Mouse (Mus musculus): ENCODE results near the gene Lsm11.

Gene Lsm11

DNA sequence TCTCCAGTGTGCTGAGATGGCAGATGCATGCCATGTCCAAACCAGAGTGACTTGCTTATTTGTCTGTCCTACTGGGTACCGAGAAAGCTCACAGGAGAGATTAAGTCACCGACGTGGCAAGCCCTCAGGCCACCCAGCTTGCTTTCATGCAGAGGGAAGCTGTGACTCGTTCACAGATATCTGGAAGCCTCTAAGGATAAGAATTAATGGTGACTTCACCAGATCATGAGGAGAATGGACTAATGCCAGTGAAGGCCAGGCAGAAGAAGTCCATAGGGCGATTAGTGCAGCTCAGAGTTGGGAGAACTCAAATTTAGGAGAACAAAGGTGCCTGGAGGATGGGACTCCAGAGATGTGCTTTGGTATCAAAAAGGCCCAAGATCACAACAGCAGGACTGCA lies 17.3 kb downstream of the Lsm11 start:
- DNase-seq (ENCODE audit: low spot score in 2 of 2), result no peak

DNA sequence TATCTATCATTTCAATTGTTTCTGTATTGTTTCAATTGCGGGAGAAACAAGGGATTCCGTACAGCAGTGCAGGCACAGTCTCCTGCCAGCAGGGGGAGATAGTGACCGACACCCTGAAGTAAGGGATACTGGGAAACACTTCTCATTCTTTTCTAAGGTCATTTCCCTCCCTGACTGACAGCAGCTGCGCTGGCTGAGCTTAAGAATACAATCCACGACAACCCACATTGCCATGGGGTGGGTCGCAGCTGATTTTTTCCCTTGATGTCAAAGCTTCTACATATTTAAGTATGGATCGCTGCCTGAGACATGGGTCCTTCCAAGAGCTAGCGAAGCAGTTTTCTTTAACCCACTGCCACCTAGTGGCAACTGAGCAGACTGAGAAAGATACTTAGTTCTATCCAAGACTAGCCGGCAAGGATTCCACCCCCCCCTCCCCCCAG lies 18.1 kb downstream of the Lsm11 start:
- DNase-seq (ENCODE audit: low spot score in 2 of 2), result peak; percentile 42 to 63

DNA sequence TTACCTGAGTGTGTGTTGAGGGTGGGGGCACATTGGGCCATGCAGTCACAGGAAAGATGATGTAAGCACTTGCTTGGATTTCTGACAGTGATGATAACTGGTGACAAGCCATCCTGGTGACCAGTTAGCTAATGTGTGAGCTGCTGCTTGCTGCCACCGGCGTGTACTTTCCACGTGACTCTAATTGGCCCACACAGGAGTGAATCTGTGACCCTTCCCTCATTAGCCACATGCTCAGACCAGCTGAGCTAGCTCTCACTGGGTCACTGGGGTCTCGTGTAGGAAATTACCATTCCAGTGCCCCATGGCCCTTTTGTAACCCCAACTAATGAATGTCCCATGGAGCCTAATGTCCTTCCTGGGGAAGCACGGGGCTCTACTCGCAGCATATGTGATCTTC lies 19.3 kb downstream of the Lsm11 start:
- DNase-seq (ENCODE audit: low spot score in 2 of 2), result no peak

DNA sequence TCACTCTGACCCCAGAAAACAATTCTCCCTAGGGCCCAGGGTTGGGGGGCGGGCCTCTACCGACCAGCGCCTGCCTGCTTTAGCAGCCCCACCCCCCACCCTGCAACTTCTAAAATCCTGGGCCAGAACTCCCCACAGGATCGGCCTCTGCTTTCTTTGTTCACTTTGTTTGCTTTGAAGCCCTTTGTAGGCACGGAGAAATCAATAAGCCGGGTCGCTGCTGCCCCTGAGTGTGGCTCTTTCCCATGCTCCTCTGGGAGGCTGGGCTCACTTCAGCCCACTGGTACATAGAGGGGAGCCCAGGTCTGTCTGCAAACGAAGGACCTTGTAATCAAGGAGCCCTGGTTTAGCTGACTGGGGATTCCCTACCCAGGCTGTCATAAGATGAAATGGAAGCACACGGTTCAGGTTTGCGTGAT lies 23.2 kb downstream of the Lsm11 start:
- no peak for DNase-seq (ENCODE audit: low spot score in 2 of 2)

DNA sequence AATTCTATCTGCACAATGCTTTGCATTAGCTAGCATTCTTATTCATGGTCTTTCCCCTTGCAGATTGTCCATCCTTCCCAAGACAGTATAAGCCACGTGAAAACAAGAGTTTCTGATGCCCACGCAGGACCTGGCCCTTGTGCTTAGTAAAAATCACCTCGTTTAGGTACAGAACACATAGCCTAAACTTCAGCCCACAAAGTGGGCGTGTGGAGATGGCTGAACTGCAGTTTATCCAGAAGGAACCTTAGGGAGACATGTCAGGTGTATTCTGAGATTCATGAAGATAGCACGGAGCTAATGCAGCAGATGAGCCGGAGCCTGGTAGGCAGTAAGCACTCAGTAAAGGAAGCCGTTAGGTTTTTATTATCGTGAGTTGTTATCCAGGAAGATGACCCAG lies 23.7 kb downstream of the Lsm11 start:
- no peak for DNase-seq (ENCODE audit: low spot score in 2 of 2)

DNA sequence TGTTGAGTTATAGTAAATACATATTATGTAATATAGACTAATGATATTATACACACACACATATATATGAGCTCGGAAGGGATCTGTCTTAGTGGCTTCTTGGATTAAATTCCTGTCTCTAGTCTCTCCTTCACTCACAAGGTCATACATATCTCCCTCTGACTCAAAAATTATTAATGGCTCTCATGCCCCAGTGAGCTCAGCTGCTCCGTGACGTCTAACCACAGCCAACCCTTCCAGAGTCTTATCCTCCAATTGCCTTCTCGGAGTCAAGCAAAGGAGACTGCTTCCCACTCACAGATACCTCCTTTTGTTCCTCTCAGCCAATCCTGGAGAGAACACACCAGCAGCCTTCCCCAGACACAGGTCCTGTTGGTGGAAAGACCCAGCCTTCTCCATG lies 25.9 kb downstream of the Lsm11 start:
- no peak for DNase-seq (ENCODE audit: low spot score in 2 of 2)

DNA sequence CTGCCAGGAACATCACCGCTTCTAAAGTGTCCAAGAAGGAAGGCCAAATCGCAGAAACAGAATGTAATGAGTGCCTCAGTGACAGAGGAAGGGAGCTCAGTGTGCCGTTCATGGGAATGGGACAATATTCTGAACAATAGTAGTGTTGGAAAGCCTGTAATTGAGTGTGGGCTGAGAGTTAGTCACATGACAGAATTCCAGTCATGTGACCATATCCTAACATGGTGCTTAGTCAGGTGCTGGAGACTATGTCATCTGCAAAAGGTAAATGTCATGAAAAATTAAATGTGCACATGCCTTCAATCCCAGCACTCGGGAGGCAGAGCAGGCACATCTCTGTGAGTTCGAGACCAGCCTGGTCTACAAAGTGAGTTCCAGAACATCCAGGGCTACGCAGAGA lies 26.7 kb downstream of the Lsm11 start:
- DNase-seq (ENCODE audit: low spot score in 2 of 2), result no peak

DNA sequence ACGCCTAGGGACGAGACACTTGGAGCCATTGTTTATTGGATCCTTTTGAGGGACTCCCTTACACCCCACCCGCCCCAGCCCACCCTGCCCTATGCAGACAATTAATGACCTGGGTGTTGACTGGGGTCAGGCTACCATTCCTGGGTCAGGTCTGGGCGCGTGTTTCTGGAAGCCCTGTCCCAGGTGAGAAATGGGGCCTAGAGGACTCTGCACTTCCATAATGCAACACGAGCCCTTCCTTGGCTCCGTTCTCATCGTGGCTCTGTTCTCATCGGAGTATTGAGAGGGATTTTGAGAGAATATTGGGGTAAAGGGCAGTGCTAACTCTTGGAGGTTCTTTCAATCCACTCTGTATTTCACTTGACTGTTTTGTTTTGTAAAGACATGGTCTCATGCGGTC lies 28.5 kb downstream of the Lsm11 start:
- DNase-seq (ENCODE audit: low spot score in 2 of 2), result no peak

DNA sequence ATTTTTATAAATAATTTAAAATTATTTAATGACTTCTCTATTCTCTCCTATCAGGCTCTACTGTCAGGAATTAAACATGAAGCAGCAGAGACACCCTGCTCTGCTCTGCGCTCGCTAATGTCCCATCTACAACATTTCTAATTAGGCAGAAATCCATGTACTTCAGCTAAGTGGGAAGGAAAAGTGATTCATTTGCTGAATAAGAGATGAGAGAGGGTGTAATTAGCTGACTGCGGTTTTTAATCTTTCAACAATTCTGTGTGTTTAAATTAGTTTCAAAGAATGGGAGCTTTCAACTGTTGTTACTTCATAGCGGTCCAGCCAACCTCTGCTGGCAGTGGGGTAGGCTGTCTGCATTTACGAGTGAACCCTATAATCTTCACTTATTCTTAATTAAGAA lies 34.0 kb downstream of the Lsm11 start:
- DNase-seq (ENCODE audit: low spot score in 2 of 2), result no peak

DNA sequence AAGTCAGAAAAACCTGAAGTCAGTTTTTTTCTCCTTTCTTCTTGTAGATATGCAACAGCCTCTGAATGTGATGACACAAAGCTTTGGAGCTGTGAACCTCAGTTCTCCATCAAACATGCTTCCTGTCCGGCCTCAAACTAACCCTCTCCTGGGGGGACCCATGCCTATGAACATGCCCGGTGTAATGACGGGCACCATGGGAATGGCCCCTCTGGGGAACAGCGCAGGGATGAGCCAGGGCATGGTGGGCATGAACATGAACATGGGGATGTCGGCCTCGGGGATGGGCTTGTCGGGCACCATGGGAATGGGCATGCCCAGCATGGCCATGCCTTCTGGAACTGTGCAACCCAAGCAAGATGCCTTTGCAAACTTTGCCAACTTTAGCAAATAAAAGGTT lies 35.8 kb downstream of the Lsm11 start:
- DNase-seq (ENCODE audit: low spot score in 2 of 2), result no peak

DNA sequence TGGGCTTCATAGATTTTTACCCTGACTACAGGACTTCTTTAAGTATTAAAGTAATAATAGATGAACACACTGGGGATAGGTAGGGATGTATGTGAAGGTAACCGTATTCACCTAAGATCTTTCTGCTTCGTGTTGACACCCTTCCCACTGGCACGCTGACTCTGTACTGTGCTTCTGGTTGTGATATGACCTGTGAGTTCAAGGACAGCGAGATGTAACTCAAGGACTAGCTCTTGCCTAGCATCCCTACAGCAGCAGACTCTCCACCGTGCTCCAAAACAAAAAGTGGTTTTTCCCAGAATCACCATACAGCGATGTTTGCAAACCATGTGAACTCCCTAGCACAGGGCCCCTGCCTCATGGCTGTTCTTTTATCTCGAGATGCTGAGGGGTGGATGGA lies 36.7 kb downstream of the Lsm11 start:
- no peak for DNase-seq (ENCODE audit: low spot score in 2 of 2)

DNA sequence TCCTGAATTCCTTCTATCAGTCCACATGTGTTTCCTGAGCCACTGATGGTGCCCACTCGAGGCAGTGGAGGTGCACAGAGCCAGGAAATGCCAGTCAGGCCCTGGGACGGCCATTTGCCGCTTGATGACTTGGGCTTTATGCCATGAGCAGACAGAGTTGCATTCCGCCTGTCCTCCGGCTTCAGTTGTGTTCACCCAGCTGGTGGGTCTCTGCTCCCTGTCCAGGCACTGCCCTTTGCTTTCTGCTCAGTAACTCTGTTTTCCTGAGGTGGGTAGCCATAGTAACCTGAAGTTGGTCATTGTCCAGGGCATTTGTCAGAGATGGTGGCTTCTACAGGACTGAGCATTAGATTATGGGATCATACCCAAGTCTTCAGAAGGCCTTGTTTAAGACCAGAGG lies 37.4 kb downstream of the Lsm11 start:
- DNase-seq (ENCODE audit: low spot score in 2 of 2), result no peak

DNA sequence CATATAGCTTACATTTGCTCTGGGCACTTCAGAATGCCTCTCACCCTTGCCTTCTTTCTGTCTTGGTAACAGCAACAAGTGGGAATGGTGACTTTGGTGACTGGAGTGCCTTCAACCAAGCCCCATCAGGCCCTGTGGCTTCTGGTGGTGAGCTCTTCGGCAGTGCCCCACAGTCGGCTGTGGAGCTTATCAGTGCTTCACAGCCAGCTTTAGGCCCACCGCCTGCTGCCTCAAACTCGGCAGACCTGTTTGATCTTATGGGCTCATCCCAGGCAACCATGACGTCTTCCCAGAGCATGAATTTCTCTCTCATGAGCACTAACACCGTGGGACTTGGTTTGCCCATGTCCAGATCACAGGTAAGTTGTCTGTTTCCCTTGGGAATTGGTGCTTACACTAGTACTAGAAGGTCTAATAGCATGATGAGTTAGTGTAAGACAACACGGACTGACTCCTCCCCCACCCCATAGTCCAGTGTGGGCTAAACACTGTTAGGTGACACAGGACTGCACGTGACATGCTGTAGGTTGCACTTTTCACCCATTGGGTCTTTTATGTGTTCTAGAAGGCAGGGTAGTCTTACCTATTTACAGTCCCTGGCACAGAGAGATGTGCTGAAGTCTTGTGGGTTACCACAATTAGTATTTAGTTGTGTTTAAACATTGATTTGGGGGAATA lies 38.5 kb downstream of the Lsm11 start:
- no peak for DNase-seq (ENCODE audit: low spot score in 2 of 2)

DNA sequence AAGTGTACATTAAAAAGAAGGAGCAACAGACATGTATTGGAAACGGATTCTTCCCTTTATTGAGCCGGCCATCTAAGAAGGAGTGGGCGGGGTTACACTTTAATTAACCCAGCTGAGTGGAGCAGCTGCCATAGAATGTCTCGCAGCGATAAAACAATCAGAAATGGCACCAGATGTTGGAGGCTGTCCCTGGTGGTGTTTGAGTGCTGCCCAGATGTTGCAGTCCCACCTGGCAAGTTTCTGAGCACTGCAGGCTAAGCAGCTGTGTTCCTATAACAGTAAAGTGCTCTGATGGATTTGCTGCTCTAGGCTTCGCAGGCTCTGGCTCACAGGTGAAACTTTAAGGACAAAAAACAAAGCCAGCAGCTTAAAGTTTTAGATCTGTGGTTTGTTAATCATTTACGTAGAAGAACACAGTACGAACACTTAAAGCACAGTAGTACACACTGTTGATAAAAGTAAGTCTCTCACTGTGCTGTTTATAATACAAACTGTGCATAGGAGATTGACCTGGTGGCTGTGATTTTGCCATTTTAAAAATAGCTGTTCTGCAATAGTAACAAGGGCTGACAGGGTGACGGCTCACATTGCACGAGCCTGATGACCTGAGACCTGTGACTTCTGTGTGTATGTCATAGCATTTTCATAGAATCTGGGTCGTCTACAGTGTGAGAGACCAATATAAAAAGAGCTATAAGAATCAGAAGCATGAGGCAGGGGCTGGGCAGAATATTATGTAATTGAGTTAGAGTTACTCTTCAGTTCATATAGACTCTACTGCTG lies 44.3 kb downstream of the Lsm11 start:
- DNase-seq (ENCODE audit: low spot score in 2 of 2), result no peak

DNA sequence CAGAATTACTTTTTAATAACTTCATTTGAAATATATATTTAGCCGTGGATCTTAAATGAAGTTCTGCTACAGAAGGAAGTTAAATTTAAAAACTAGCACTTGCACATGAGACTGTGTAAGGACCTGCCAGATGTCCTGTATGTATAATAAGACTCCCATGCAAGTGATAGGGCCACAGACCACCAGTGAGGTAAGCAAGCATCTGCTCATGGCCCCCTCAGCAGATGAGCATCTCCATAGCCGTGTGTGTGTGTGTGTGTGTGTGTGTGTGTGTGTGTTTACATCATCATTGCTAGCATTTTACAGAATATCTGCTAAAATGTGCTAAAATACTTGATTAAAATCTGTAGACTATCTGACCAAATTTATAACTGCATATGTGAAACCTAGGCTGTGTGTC lies 47.3 kb downstream of the Lsm11 start:
- DNase-seq (ENCODE audit: low spot score in 2 of 2), result no peak

DNA sequence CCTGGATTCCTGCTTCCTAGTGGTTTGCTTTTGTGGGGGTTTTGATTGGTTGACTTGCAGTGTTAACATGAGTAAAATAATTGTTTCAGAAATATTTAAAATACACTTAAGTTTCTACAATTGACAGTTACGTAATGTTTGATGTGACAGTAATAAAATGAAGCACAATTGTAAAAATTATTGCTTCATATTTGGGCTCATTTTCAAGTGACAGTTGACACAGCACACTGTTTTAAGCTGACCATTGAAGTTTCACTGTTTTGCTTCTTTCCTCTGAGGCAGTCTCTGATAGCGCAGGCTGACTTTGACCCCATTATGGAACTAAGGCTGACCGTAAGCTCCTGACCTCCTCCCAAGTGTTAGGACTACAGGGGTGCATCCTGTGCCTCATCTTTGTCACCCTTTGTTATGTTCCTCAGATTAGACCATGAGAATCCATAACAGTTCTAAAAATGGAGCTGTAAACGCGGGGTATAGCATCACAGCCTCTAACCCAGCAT lies 51.8 kb downstream of the Lsm11 start:
- DNase-seq (ENCODE audit: low spot score in 2 of 2), result no peak

DNA sequence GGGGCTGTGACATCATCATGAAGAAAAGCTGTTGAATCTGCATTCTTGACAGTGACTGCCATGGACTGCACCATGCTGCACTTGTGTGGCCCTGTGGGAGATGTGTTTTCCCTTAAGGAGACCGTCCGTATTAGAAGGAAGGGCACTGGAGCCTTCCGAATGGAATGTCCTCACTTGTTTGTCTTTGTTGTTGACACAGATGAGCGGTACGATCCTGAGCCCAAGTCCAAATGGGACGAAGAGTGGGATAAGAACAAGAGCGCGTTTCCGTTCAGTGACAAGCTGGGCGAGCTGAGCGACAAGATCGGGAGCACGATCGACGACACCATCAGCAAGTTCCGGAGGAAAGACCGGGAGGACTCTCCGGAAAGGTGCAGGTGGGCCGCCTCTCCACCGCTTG lies 54.3 kb downstream of the Lsm11 start:
- no peak for DNase-seq (ENCODE audit: low spot score in 2 of 2)

DNA sequence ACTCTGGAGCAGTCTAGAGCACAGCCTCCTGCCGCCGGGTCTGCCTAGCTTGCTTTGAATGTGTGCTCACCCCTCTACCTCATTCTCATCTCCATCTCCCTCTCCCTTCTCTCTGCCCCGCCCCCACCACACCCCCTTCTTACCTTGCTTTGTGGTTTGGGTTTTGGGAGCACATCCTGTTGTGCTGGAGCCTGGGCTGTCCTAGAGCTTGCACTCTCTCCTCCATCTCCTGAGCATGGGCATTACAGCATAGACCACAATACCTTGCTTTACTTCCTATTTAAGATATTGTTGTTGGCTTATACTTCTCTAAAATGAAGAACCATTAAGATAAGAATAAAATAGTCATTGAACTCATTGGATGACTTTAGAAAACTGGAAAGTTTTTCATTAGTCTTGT lies 54.8 kb downstream of the Lsm11 start:
- no peak for DNase-seq (ENCODE audit: low spot score in 2 of 2)

DNA sequence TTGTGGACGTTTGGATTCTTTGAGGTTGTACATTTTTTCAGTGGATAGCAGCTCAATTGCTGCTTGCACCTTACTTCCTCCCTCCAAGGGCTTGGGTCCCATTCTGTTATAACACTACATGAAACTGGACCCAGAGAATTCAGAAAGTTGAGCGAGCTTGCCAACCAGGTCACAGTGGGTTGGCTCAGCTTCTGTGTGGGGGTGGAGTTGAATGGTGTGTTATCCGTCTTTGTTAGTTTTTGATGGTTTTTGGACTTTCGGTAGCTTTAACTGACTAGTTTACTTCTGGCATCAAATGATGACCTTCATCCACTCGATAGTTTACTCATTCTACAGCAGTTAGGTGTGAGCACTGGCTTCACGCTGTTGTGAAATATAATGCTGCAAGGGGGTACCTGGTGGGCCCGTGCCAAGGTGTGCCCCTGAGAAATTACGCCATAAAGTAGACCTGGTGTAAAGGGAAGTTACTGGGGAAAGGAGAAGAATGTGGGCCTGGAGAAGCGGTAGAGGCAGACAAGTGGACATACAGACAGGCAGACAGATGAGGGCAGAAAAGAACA lies 56.2 kb downstream of the Lsm11 start:
- no peak for DNase-seq (ENCODE audit: low spot score in 2 of 2)

DNA sequence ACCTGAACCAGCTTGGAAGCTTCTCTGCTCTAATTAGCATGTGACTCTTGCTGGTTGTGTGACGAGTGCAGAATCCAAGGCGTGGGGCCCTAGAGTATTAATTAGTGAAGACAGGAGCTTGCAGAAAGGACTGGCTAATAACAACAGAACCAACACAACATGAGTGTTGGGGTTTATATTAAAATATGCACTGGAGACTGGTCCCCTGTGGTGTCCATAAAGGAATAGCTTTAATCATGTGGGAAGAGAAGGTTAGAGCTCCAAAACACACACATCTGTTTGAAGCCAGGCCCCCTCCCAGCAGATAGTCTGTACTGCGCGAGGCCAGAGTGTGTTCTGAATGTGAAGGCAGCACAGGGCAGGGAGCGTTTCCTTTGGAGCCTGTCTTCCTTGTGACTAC lies 58.1 kb downstream of the Lsm11 start:
- DNase-seq (ENCODE audit: low spot score in 2 of 2), result no peak

DNA sequence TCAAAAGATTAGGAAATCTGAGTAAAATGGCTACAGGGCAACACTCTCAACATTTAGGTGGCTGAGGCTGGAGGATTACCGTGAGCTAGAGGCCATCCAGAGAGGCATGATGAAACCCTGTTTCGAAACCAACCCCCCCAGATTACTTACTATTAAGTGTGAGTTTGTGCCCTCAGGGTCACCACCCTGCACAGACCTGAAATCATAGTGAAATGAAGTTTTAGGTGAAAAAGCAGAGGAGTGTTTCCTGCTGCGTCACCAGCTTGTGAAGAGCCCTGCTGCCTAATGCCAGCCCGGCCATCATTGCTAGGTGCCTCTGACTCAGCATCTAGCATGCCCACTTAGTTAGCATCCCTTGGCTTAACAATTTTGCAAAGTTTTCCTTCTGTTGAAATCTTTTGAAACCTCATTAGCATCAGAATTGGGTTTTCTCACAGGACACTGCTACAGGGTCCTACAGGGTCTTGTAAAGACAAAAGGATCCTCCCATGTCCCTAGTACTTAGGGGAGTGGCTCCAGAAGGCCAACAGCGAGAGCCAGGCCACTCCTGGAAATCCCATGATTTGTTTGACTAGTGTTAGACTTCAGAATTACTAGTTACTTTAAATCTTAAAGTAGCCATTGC lies 59.0 kb downstream of the Lsm11 start:
- no peak for DNase-seq (ENCODE audit: low spot score in 2 of 2)

DNA sequence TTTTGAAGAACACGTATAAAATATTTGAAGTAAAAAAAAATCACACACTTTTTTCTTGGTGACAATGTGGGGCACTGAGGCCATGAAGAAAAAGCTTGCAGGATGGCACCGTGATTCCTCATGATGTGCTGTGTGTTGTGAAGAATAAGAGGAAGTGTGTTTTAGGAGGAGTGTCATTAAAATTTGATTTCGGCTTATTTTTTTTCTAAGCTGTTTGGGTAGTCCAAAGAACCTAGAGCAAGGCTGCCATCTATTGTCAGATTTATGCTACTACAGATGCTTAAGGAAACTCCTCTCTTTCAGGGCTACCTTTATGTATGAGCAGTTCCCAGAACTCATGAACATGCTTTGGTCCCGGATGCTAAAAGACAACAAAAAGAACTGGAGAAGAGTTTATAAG lies 60.7 kb downstream of the Lsm11 start:
- no peak for DNase-seq (ENCODE audit: low spot score in 2 of 2)

Data from spleen, postnatal 14 days (tissue).